Mouse (Mus musculus): Measurements from ENCODE around the gene Dhcr24. TPM values are rescaled to one million over a fixed set of nuclear protein-coding genes. Genes with fewer than 3 reads are reported as not detected.

Gene Dhcr24
- polyA plus RNA-seq, 1 experiment from 2014 or later, result 4.2 TPM

DNA sequence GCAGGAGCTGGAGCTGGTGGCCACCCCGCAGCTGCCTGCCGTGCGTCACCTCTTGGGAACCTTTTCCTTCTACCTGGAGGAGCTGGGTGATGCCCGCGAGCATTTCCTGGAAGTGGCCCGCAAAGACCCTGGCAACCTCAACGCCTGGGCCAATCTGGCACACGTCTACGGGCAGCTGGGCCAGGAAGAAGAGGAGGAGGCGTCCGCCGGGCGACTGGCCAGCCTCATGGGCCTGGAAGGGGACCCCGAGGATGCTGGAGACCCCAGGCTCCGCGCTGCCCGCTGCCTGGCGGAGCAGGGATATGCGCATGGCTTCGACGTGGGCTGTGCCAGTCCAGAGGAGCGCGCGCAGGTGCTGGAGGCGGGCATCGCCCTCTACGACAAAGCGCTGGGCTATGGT is 61.9 kb downstream of the Dhcr24 start:
- Histone ChIP-seq H3K36me3 (ENCODE audit: control insufficient read depth, insufficient read depth) (no peaks in the 10 kb centered on the region), H3K4me2 (ENCODE audit: low read length) (no peak overlapping the region), H3K27me3 (replicated peaks; ENCODE audit: control insufficient read depth, insufficient read depth, low read length) (peaks cover 20% of the 10 kb centered on the region), H3K4me3 (replicated peaks; ENCODE audit: low read length) (no peak overlapping the region), H3K4me1 (replicated peaks; ENCODE audit: control insufficient read depth, insufficient read depth, low read length) (peaks cover 2% of the 10 kb centered on the region; the same call in 1 of the 2 replicates), H3K9ac (replicated peaks; ENCODE audit: low read depth, low read length) (no peak overlapping the region), H3K9me3 (ENCODE audit: control insufficient read depth, low read length) (no peaks in the 10 kb centered on the region), H3K27ac (ENCODE audit: low read length) (no peak overlapping the region)
- ATAC-seq, result no peak
- WGBS, result 30% methylated on average over 28 of the region's 28 CpGs

DNA sequence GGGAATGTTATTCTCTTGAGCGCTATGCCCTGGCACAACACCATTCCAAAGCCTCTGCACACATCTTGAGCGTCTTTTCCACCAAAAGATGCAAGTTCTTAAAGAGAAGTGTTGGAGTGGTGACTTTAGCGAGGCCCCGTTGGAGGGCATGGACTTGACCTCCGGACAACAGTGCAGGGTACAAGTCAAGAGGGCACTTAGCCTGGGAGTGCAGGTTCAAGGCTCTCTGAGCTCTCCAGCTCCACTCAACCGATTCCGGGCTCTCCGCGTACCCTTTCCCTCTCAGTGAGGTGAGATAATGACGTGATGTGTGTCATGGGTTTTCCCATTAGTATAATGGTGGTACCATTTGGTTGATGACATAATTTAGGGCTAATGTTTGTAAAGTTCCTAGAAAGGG is 63.4 kb downstream of the Dhcr24 start:
- ATAC-seq, result no peak
- 91% methylated on average over 10 of the region's 10 CpGs for WGBS
- H3K36me3 ChIP-seq (ENCODE audit: control insufficient read depth, insufficient read depth), result no peaks in the 10 kb centered on the region
- H3K4me1 ChIP-seq (replicated peaks; ENCODE audit: control insufficient read depth, insufficient read depth, low read length), result peaks cover 2% of the 10 kb centered on the region; the same call in 1 of the 2 replicates
- no peak overlapping the region for H3K27ac ChIP-seq (ENCODE audit: low read length)
- H3K9ac ChIP-seq (replicated peaks; ENCODE audit: low read depth, low read length), result no peak overlapping the region
- H3K27me3 ChIP-seq (replicated peaks; ENCODE audit: control insufficient read depth, insufficient read depth, low read length), result peaks cover 18% of the 10 kb centered on the region
- H3K9me3 ChIP-seq (ENCODE audit: control insufficient read depth, low read length), result no peaks in the 10 kb centered on the region
- H3K4me3 ChIP-seq (replicated peaks; ENCODE audit: low read length), result no peak overlapping the region
- H3K4me2 ChIP-seq (ENCODE audit: low read length), result no peak overlapping the region

DNA sequence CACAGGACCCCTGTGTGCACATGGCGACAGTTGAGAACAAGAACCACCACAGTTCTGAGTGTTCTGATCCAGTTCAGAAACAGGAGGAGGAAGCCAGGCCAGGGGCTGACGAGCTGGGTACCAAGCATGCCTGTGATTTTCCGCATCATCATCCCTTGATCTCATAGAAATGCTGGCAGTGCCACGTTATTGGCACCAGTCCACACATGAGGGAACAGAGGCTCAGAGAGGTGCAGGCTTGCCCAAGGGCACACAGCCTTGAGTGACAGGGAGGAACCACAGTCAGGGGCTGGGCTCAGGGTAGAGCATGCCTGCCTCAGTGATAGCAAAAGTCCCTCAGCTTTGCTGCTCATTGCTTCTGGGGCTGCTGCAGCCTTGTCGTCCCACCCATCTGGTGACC is 67.0 kb downstream of the Dhcr24 start:
- Histone ChIP-seq H3K27me3 (replicated peaks; ENCODE audit: control insufficient read depth, insufficient read depth, low read length) (peaks cover 15% of the 10 kb centered on the region), H3K4me2 (ENCODE audit: low read length) (no peak overlapping the region)
- 60% methylated on average over 5 of the region's 5 CpGs for WGBS

DNA sequence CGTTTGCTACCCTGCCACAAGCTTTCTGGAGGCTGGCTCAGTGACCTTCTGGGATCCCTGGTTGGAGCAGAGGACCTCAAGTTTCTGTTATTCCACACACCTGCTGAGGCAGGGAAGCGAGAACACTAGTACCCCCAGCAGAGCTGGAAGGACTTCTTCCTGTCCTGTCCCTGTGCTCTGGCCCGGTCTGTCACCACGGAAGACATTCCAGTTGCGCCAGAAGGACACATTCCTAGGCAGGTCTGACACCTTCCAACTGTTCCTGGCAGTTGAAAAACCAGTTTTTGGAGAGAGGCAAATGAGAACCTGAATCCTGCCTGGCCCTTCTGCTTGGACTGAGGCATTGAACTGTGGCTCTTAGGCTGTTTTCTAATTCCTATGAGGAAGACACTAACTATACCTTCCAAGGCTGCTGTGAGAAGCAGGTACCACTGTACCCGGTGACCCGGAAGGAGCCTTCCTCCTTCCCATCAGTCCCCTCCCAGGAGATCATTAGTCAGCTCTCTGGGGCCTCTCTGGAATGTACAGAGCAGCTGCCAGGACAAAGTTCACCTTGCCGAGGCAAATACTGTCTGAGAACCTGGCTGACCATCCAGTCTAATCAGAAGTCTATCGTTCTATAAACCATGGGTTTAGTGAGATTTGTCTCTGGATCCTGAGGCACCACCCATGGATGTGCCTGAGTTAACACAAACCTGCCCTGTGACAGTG is 68.0 kb downstream of the Dhcr24 start:
- ATAC-seq, result no peak
- Histone ChIP-seq H3K9ac (replicated peaks; ENCODE audit: low read depth, low read length) (no peak overlapping the region), H3K4me3 (replicated peaks; ENCODE audit: low read length) (no peak overlapping the region), H3K4me2 (ENCODE audit: low read length) (no peak overlapping the region), H3K36me3 (ENCODE audit: control insufficient read depth, insufficient read depth) (no peaks in the 10 kb centered on the region), H3K27me3 (replicated peaks; ENCODE audit: control insufficient read depth, insufficient read depth, low read length) (peaks cover 7% of the 10 kb centered on the region), H3K27ac (ENCODE audit: low read length) (no peak overlapping the region), H3K4me1 (replicated peaks; ENCODE audit: control insufficient read depth, insufficient read depth, low read length) (peaks cover 35% of the 10 kb centered on the region), H3K9me3 (ENCODE audit: control insufficient read depth, low read length) (no peaks in the 10 kb centered on the region)
- 64% methylated on average over 9 of the region's 9 CpGs for WGBS

More for the DNA sequence above, 67.0 kb downstream of the Dhcr24 start:
- H3K4me3 ChIP-seq (replicated peaks; ENCODE audit: low read length), result no peak overlapping the region
- no peak for ATAC-seq
- no peaks in the 10 kb centered on the region for H3K36me3 ChIP-seq (ENCODE audit: control insufficient read depth, insufficient read depth)
- peaks cover 27% of the 10 kb centered on the region for H3K4me1 ChIP-seq (replicated peaks; ENCODE audit: control insufficient read depth, insufficient read depth, low read length)
- H3K9ac ChIP-seq (replicated peaks; ENCODE audit: low read depth, low read length), result no peak overlapping the region
- H3K27ac ChIP-seq (ENCODE audit: low read length), result no peak overlapping the region
- H3K9me3 ChIP-seq (ENCODE audit: control insufficient read depth, low read length), result no peaks in the 10 kb centered on the region

DNA sequence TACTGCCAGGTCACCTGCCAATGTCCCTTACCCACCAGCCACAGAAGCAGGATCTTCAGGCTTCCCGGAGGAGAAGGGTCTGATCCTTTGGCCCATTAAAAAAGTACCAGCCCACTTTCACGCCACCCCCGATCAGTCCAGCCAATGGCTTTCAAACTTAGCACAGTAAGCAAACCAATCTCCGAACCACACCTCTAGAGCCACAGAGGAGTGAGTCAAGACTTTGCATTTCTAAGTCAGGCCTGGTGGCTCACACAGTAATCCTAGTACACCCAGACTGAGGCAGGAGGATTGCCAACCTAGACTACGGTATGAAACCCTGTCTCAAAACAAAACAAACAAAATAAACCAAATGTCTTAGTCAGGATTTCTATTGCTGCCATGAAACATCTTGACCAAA is 68.5 kb downstream of the Dhcr24 start:
- Histone ChIP-seq H3K9ac (replicated peaks; ENCODE audit: low read depth, low read length) (no peak overlapping the region), H3K4me3 (replicated peaks; ENCODE audit: low read length) (no peak overlapping the region), H3K36me3 (ENCODE audit: control insufficient read depth, insufficient read depth) (no peaks in the 10 kb centered on the region), H3K27me3 (replicated peaks; ENCODE audit: control insufficient read depth, insufficient read depth, low read length) (peaks cover 4% of the 10 kb centered on the region; the same call in 1 of the 2 replicates), H3K27ac (ENCODE audit: low read length) (no peak overlapping the region), H3K4me2 (ENCODE audit: low read length) (no peak overlapping the region), H3K4me1 (replicated peaks; ENCODE audit: control insufficient read depth, insufficient read depth, low read length) (peaks cover 41% of the 10 kb centered on the region), H3K9me3 (ENCODE audit: control insufficient read depth, low read length) (no peaks in the 10 kb centered on the region)
- 71% methylated on average over 5 of the region's 5 CpGs for WGBS
- no peak for ATAC-seq

DNA sequence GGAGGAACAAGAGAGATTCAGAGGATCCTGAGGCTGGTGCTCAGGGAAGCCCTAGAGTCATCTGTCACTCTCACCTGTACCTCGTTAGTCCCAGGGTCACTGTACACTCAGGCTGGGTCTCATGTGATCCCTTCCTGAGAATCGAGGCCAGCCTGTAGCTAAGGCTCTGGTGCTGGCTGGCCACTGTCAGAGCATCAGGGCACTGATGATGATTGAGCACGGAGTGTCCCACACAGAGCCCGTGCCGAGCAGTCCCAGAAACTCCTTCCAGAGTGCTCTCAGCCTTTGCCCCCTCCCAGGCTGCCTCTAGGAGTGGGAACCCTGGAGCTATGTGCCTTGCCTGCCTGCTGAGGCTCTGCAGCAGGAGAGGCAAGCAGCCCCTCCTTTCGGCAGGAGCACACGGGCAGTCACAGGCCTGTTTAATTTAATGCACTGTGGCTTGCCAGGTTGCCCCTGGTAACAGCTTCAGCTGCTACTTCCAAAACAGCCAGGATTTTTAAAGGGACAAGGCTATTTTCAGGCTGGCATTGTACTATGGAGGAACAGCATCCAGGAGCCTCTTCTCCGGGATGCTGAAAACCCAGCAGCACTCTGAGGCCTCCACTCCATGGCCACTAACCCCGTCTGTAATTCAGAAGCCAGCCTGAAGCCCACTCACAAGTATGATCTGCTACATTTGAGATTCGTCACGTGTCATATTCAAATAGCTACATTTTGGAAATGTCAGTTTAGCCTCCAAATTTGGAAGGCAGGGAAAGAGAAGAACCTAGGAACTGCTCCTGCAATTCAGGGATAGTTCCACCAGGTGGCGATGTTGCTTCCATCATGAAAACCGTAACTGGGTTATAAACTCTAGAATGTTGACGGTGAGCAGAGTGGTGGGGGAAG is 69.7 kb downstream of the Dhcr24 start:
- no peaks in the 10 kb centered on the region for H3K9me3 ChIP-seq (ENCODE audit: control insufficient read depth, low read length)
- no peaks in the 10 kb centered on the region for H3K36me3 ChIP-seq (ENCODE audit: control insufficient read depth, insufficient read depth)
- H3K9ac ChIP-seq (replicated peaks; ENCODE audit: low read depth, low read length), result peak overlapping the region; percentile 35
- no peak overlapping the region for H3K4me3 ChIP-seq (replicated peaks; ENCODE audit: low read length)
- peak overlapping the region; percentile 89 for H3K27ac ChIP-seq (ENCODE audit: low read length)
- ATAC-seq, result peak; percentile 94
- H3K4me1 ChIP-seq (replicated peaks; ENCODE audit: control insufficient read depth, insufficient read depth, low read length), result peaks cover 42% of the 10 kb centered on the region
- WGBS, result 14% methylated on average over 14 of the region's 14 CpGs
- H3K27me3 ChIP-seq (replicated peaks; ENCODE audit: control insufficient read depth, insufficient read depth, low read length), result no peaks in the 10 kb centered on the region
- H3K4me2 ChIP-seq (ENCODE audit: low read length), result peak overlapping the region; percentile 33

DNA sequence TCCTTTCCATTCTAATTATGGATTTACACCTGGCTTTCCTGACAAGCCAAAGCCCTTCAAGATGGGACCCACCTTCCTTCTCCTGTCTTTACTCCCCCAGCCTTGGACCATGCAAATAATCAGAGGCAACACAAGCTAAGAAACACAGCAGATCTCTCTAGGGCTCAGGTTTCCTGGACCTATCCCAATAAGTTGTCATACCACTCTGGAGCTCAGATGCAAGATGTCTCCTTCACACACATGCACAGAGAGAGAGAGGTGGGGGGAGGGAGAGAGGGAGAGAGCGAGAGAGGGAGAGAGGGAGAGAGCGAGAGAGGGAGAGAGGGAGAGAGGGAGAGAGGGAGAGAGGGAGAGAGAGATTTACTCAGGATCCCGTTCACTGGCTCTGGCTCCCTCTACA is 71.5 kb downstream of the Dhcr24 start:
- no peaks in the 10 kb centered on the region for H3K27me3 ChIP-seq (replicated peaks; ENCODE audit: control insufficient read depth, insufficient read depth, low read length)
- no peak overlapping the region for H3K9ac ChIP-seq (replicated peaks; ENCODE audit: low read depth, low read length)
- H3K27ac ChIP-seq (ENCODE audit: low read length), result no peak overlapping the region
- H3K36me3 ChIP-seq (ENCODE audit: control insufficient read depth, insufficient read depth), result no peaks in the 10 kb centered on the region
- no peaks in the 10 kb centered on the region for H3K9me3 ChIP-seq (ENCODE audit: control insufficient read depth, low read length)
- WGBS, result 38% methylated on average over 1 of the region's 3 CpGs
- ATAC-seq, result no peak
- H3K4me1 ChIP-seq (replicated peaks; ENCODE audit: control insufficient read depth, insufficient read depth, low read length), result peaks cover 40% of the 10 kb centered on the region
- H3K4me2 ChIP-seq (ENCODE audit: low read length), result no peak overlapping the region
- H3K4me3 ChIP-seq (replicated peaks; ENCODE audit: low read length), result no peak overlapping the region

DNA sequence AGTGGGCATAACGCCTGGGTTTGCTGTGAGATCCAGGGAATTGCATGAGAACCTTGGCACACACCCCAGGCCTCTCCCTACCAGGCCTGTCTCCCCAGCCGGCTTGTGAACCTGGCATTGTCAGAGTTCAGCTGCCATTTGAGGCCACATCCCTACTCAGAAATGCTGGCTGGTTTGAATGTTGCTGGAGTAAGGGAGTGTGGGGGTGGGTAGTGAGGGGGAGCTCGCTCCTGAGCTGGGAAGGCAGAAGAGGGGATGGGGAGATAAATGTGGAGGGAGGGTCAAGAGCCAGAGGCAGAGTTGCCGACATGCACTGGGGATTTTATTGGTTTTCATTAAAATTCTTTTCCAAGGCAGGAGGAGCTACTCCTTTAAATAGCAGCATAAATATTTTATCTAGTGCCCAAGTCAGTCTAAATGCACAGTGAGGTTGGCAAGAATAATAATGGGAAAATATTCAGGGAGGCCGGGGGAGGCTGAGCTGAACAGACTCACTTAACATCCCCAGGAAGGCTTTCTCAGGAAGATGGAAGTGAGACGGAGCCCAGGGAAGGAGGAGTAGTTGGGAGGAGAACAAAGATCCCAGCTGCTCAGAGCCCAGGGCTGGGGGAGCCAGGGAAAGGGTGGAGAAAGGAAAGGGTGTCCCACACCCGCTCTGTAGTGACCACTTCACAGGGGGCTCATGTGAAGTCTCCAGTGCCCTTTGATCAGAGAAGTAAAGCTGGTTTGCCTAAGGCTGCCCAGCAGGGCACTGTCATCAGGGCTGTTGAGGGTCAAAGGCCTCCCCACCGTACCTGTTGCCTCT is 72.6 kb downstream of the Dhcr24 start:
- Histone ChIP-seq H3K27me3 (replicated peaks; ENCODE audit: control insufficient read depth, insufficient read depth, low read length) (no peaks in the 10 kb centered on the region), H3K27ac (ENCODE audit: low read length) (peak overlapping the region; percentile 60), H3K9ac (replicated peaks; ENCODE audit: low read depth, low read length) (0 out of 2 replicates have a peak overlapping the region, but pooled peaks have one; percentile 22), H3K9me3 (ENCODE audit: control insufficient read depth, low read length) (no peaks in the 10 kb centered on the region), H3K4me1 (replicated peaks; ENCODE audit: control insufficient read depth, insufficient read depth, low read length) (peaks cover 40% of the 10 kb centered on the region), H3K4me2 (ENCODE audit: low read length) (no peak overlapping the region), H3K36me3 (ENCODE audit: control insufficient read depth, insufficient read depth) (no peaks in the 10 kb centered on the region), H3K4me3 (replicated peaks; ENCODE audit: low read length) (no peak overlapping the region)
- WGBS, result 33% methylated on average over 8 of the region's 8 CpGs
- no peak for ATAC-seq

DNA sequence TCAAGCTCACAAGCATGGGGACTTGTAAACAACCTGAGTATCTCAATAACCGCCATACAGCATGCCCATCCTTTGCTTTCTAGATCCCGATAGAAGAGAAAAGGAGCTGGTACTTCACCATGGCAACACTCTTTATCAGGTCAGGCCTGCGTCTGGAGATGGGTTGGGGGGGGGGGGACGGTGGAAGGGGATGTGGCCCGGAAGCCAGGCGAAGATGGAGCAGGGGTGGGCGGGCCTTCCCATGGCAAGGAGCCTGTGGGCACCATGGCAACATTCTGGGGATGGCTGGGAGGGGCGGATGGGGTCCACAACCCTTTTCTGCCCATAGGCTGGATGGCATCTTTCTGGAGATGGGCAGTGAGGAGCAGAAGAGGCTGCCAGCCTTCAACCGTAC is 73.2 kb downstream of the Dhcr24 start:
- ATAC-seq, result no peak
- H3K9ac ChIP-seq (replicated peaks; ENCODE audit: low read depth, low read length), result no peak overlapping the region
- no peaks in the 10 kb centered on the region for H3K9me3 ChIP-seq (ENCODE audit: control insufficient read depth, low read length)

More for the DNA sequence above, 73.2 kb downstream of the Dhcr24 start:
- no peaks in the 10 kb centered on the region for H3K36me3 ChIP-seq (ENCODE audit: control insufficient read depth, insufficient read depth)
- WGBS, result 52% methylated on average over 8 of the region's 9 CpGs
- no peaks in the 10 kb centered on the region for H3K27me3 ChIP-seq (replicated peaks; ENCODE audit: control insufficient read depth, insufficient read depth, low read length)
- H3K4me1 ChIP-seq (replicated peaks; ENCODE audit: control insufficient read depth, insufficient read depth, low read length), result peaks cover 40% of the 10 kb centered on the region
- H3K4me2 ChIP-seq (ENCODE audit: low read length), result no peak overlapping the region
- H3K27ac ChIP-seq (ENCODE audit: low read length), result no peak overlapping the region; the same call in 1 of the 2 replicates
- no peak overlapping the region for H3K4me3 ChIP-seq (replicated peaks; ENCODE audit: low read length)

Data from forebrain, embryonic 16.5 days (tissue).